Mouse (Mus musculus): ENCODE measurements around the gene Clcc1. TPM values are rescaled to one million over a fixed set of nuclear protein-coding genes. Genes with fewer than 3 reads are reported as not detected.
"Not testable (repeated sequence)": the region's sequence is repeated elsewhere in the genome, so short reads cannot be mapped to it uniquely, and the experiment has no call there.

Clcc1 gene
- 67.4 and 79.9 TPM in 2 replicates for polyA plus RNA-seq (2014; fragmentation: Nextera tagmentation; extraction: Ambion mirVana)

DNA sequence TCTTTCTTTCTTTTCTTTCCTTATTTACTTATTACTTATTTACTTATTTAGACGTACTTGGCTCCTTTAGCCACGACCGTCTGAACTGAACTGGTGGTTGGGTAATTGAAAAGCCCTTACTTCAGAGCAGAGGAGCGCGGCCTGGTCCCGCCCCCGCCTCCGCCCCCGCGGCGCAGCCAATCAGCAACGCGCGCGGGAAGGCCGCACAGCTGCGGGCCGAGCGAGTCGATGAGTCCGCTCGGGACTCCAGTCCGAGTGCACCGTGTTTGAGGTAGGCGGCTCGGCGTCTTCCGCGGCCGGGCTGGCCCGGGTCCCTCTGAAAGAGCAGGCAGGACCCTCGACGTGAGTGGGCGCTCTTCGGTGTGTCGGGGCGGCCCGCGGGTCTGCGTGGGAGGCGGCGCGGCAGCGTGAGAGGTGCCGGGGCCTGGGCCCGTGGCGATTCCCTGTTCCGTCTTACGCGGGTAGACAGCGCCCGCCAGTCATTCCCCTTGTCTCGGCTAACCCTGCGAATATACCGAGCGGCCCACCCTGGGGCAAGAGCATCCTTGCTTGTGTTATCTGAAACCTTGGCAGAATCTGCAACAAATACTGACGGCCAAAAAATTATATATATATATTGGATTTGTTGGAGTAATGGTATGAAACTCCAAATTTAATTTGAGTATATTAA lies at the start of gene Clcc1:
Gene Clcc1 (plus strand): TSS at position 204 of the 670 bp plus-strand sequence.
- Histone ChIP-seq H3K4me2 (ENCODE audit: low read depth, low read length) (peak within 1 kb of the TSS; percentile 77), H3K27me3 (replicated peaks; ENCODE audit: control insufficient read depth, insufficient read depth, low read length) (no peaks in the 10 kb centered on the region), H3K9me3 (ENCODE audit: control insufficient read depth, low read length) (no peaks in the 10 kb centered on the region), H3K4me3 (ENCODE audit: low read depth, low read length) (peak within 1 kb of the TSS; percentile 85), H3K27ac (replicated peaks; ENCODE audit: low read depth, low read length) (peak within 1 kb of the TSS; percentile 90), H3K4me1 (ENCODE audit: control insufficient read depth, insufficient read depth, low read length) (peaks cover 10% of the 10 kb centered on the region; the same call in 1 of the 2 replicates), H3K9ac (ENCODE audit: low read depth, low read length) (peak within 1 kb of the TSS; percentile 93), H3K36me3 (ENCODE audit: control insufficient read depth, insufficient read depth, low read length) (no peaks in the 10 kb centered on the region)
- DNase-seq (ENCODE audit: low spot score) (peak; percentile 95), ATAC-seq (ENCODE audit: low read depth) (peak; percentile 99)
- WGBS: under 1% methylated on average over 35 of the region's 57 CpGs

DNA sequence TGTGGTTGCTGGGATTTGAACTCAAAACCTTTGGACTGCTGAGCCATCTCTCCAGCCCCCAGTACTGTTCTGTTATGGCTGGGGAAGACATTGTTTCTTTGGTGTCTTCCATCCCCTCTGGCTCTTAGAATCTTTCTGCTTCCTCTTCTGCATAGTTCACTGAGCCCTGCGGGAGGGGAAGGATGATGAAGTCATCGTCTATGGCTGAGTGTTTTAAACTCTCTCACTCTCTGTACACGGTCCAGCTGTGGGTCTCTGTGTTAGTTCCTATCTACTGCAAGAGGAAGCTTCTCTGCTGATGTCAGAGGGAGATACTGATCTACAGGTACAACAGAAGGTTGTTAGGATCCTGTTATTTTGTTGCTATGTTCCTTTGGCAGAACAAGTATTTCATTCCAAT lies 44.8 kb upstream of the Clcc1 start:
- DNase-seq (ENCODE audit: low spot score) (no peak), ATAC-seq (ENCODE audit: low read depth) (no peak)
- Histone ChIP-seq H3K27me3 (replicated peaks; ENCODE audit: control insufficient read depth, insufficient read depth, low read length) (no peaks in the 10 kb centered on the region), H3K27ac (replicated peaks; ENCODE audit: low read depth, low read length) (no peak overlapping the region), H3K4me2 (ENCODE audit: low read depth, low read length) (no peak overlapping the region), H3K36me3 (ENCODE audit: control insufficient read depth, insufficient read depth, low read length) (peaks cover 9% of the 10 kb centered on the region; the same call in 1 of the 2 replicates), H3K4me1 (ENCODE audit: control insufficient read depth, insufficient read depth, low read length) (no peaks in the 10 kb centered on the region), H3K9me3 (ENCODE audit: control insufficient read depth, low read length) (no peaks in the 10 kb centered on the region), H3K9ac (ENCODE audit: low read depth, low read length) (no peak overlapping the region), H3K4me3 (ENCODE audit: low read depth, low read length) (no peak overlapping the region)
- WGBS: 51% methylated on average over 3 of the region's 3 CpGs

DNA sequence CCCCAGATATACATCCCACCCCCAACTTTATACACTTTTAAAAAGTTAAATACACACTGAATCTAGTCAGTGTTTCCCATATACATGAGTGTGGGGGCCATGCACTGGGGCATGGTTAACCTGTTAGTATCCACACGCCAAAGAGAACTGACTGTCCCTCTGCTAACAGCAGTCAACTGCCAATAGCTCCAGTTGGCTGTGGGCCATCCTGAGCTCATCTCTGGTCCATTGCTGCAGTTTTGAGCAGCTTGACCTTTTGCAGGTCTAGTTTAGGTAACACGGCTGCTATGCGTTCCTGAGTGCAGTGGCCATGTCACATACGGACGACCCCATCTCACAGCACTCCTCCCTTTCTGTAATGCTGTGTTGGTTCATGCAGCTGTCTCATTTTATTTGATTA lies 19.0 kb upstream of the Clcc1 start:
- no peak overlapping the region for H3K4me3 ChIP-seq (ENCODE audit: low read depth, low read length)
- H3K27me3 ChIP-seq (replicated peaks; ENCODE audit: control insufficient read depth, insufficient read depth, low read length): no peaks in the 10 kb centered on the region
- DNase-seq (ENCODE audit: low spot score) (no peak), ATAC-seq (ENCODE audit: low read depth) (no peak)
- WGBS: 87% methylated on average over 5 of the region's 5 CpGs
- H3K4me1 ChIP-seq (ENCODE audit: control insufficient read depth, insufficient read depth, low read length): no peaks in the 10 kb centered on the region
- no peak overlapping the region for H3K4me2 ChIP-seq (ENCODE audit: low read depth, low read length)
- no peak overlapping the region for H3K27ac ChIP-seq (replicated peaks; ENCODE audit: low read depth, low read length)
- H3K36me3 ChIP-seq (ENCODE audit: control insufficient read depth, insufficient read depth, low read length): peaks cover 3% of the 10 kb centered on the region; the same call in 1 of the 2 replicates
- H3K9ac ChIP-seq (ENCODE audit: low read depth, low read length): no peak overlapping the region
- no peaks in the 10 kb centered on the region for H3K9me3 ChIP-seq (ENCODE audit: control insufficient read depth, low read length)

DNA sequence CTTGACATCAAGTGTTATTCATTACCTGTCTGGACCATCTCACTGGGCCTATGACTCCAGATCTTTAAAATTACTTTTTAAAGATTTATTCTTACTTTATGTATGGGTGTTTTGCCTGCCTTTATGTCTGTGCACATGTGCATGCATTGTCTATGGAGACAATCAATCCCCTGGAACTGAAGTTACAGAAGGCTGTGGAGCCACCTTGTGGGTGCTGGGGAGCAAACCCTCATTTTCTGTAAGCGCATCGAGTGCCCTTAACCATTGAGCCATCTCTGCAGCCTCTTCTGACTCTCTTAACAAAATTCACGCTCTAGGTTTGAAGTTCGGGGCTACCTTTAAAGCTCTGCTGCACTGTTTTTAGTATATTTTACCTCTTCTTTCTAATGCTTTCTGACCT lies 14.3 kb upstream of the Clcc1 start:
- no peak for ATAC-seq (ENCODE audit: low read depth)
- Histone ChIP-seq H3K36me3 (ENCODE audit: control insufficient read depth, insufficient read depth, low read length) (peaks cover 6% of the 10 kb centered on the region; the same call in 1 of the 2 replicates), H3K4me2 (ENCODE audit: low read depth, low read length) (no peak overlapping the region), H3K4me3 (ENCODE audit: low read depth, low read length) (no peak overlapping the region), H3K27ac (replicated peaks; ENCODE audit: low read depth, low read length) (no peak overlapping the region), H3K9me3 (ENCODE audit: control insufficient read depth, low read length) (no peaks in the 10 kb centered on the region), H3K4me1 (ENCODE audit: control insufficient read depth, insufficient read depth, low read length) (no peaks in the 10 kb centered on the region), H3K9ac (ENCODE audit: low read depth, low read length) (no peak overlapping the region), H3K27me3 (replicated peaks; ENCODE audit: control insufficient read depth, insufficient read depth, low read length) (no peaks in the 10 kb centered on the region)
- 61% methylated on average over 4 of the region's 4 CpGs for WGBS
- peak; percentile 11 for DNase-seq (ENCODE audit: low spot score)

DNA sequence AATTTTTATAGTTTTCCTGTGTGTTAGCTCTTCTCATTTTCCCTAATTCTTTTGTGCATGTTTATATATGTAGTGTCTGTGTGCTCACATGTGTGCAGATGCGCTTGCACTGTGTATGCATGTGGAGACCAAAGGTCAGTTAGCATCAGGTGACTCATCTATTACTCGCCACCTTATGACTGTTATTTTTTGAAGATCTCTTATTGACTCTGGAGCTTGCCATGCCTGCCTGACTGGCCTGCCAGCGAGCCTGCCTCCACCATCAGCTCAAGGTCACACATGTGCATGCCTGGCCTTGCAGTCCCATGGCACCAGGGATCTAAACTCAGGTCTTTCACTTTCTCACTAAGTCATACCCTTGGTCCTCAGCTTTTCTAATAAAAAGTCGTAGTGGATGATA lies 12.7 kb upstream of the Clcc1 start:
- H3K27me3 ChIP-seq (replicated peaks; ENCODE audit: control insufficient read depth, insufficient read depth, low read length): no peaks in the 10 kb centered on the region
- no peak overlapping the region for H3K4me2 ChIP-seq (ENCODE audit: low read depth, low read length)
- DNase-seq (ENCODE audit: low spot score) (no peak), ATAC-seq (ENCODE audit: low read depth) (no peak)
- no peak overlapping the region for H3K4me3 ChIP-seq (ENCODE audit: low read depth, low read length)
- WGBS: 79% methylated on average over 4 of the region's 4 CpGs
- H3K36me3 ChIP-seq (ENCODE audit: control insufficient read depth, insufficient read depth, low read length): peaks cover 14% of the 10 kb centered on the region; the same call in 1 of the 2 replicates
- no peaks in the 10 kb centered on the region for H3K9me3 ChIP-seq (ENCODE audit: control insufficient read depth, low read length)
- no peaks in the 10 kb centered on the region for H3K4me1 ChIP-seq (ENCODE audit: control insufficient read depth, insufficient read depth, low read length)
- H3K27ac ChIP-seq (replicated peaks; ENCODE audit: low read depth, low read length): no peak overlapping the region
- no peak overlapping the region for H3K9ac ChIP-seq (ENCODE audit: low read depth, low read length)

DNA sequence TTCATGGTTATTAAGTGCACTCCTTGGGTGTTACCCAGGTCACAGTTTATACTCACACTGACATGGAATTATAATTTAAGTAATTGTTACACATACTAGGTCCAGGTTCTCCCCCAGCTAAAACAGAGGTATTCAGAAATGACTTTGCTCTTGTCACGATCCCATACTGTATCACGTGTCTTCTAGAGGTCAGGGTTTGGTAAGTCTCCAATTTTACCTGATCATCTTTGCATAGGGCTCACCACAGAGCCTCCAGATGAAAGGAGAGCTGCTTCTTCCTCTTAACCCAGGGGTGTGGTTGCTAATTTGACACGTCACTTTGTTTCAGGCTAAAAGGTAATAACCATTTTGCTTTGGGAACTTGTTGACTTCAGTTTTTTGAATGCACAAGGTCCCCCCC lies 8.9 kb upstream of the Clcc1 start:
- ATAC-seq (ENCODE audit: low read depth) (no peak), DNase-seq (ENCODE audit: low spot score) (no peak)
- Histone ChIP-seq H3K4me1 (ENCODE audit: control insufficient read depth, insufficient read depth, low read length) (no peaks in the 10 kb centered on the region), H3K4me2 (ENCODE audit: low read depth, low read length) (no peak overlapping the region), H3K9ac (ENCODE audit: low read depth, low read length) (no peak overlapping the region), H3K36me3 (ENCODE audit: control insufficient read depth, insufficient read depth, low read length) (peaks cover 11% of the 10 kb centered on the region; the same call in 1 of the 2 replicates), H3K27ac (replicated peaks; ENCODE audit: low read depth, low read length) (no peak overlapping the region), H3K27me3 (replicated peaks; ENCODE audit: control insufficient read depth, insufficient read depth, low read length) (no peaks in the 10 kb centered on the region), H3K9me3 (ENCODE audit: control insufficient read depth, low read length) (no peaks in the 10 kb centered on the region), H3K4me3 (ENCODE audit: low read depth, low read length) (no peak overlapping the region)
- 89% methylated on average over 3 of the region's 3 CpGs for WGBS

DNA sequence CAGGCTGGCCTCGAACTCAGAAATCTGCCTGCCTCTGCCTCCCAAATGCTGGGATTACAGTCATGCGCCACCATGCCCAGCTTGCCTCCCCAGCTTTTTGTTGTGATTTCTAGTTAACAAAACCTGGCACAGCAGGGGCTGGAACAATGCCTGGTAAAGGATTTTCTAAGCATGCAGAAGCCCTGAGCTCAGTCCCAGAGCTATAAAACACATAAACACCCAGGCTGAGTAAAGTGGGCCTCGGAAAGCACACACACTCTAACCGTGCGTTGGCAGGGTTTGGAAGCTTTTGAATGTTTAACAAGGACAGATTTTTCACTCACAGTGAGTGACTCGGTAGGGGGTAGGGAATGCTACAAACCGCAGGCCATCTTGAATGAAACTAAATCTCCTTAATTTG lies 7.7 kb upstream of the Clcc1 start:
- DNase-seq (ENCODE audit: low spot score): peak; percentile 5
- ATAC-seq (ENCODE audit: low read depth): no peak
- Histone ChIP-seq H3K4me3 (ENCODE audit: low read depth, low read length) (no peak overlapping the region), H3K4me1 (ENCODE audit: control insufficient read depth, insufficient read depth, low read length) (no peaks in the 10 kb centered on the region), H3K27ac (replicated peaks; ENCODE audit: low read depth, low read length) (no peak overlapping the region), H3K9me3 (ENCODE audit: control insufficient read depth, low read length) (no peaks in the 10 kb centered on the region), H3K36me3 (ENCODE audit: control insufficient read depth, insufficient read depth, low read length) (peaks cover 11% of the 10 kb centered on the region; the same call in 1 of the 2 replicates), H3K9ac (ENCODE audit: low read depth, low read length) (no peak overlapping the region), H3K27me3 (replicated peaks; ENCODE audit: control insufficient read depth, insufficient read depth, low read length) (no peaks in the 10 kb centered on the region), H3K4me2 (ENCODE audit: low read depth, low read length) (no peak overlapping the region)
- WGBS: 60% methylated on average over 7 of the region's 7 CpGs

DNA sequence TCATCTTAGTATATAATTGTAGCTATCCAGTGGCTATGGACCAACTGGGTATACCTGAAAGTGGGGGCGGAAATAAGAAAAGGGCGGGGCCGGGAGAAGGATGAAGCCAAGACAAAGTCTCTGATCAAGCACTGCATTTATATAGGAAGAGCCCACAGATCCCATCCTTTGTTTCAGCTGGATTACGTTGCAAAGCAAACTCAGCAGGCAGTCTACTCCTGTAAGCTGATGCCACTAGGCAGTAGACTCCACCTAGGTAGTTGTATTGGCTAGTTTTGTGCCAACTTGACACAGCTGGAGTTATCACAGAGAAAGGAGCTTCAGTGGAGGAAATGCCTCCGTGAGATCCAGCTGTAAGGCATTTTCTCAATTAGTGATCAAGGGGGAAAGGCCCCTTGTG lies 6.0 kb upstream of the Clcc1 start:
- H3K27ac ChIP-seq (replicated peaks; ENCODE audit: low read depth, low read length); H3K4me3 ChIP-seq (ENCODE audit: low read depth, low read length); H3K4me1 ChIP-seq (ENCODE audit: control insufficient read depth, insufficient read depth, low read length); H3K9me3 ChIP-seq (ENCODE audit: control insufficient read depth, low read length); H3K27me3 ChIP-seq (replicated peaks; ENCODE audit: control insufficient read depth, insufficient read depth, low read length); H3K4me2 ChIP-seq (ENCODE audit: low read depth, low read length); H3K9ac ChIP-seq (ENCODE audit: low read depth, low read length): not testable (repeated sequence)
- 31% methylated on average over 5 of the region's 5 CpGs for WGBS
- ATAC-seq (ENCODE audit: low read depth): peak; percentile 55; the same call in 1 of the 2 replicates
- peak; percentile 12 for DNase-seq (ENCODE audit: low spot score)
- peaks cover 11% of the 10 kb centered on the region; the same call in 1 of the 2 replicates for H3K36me3 ChIP-seq (ENCODE audit: control insufficient read depth, insufficient read depth, low read length)

Data from embryonic facial prominence, embryonic 14.5 days (tissue).